Mouse (Mus musculus) embryonic facial prominence, embryonic 15.5 days (tissue): ENCODE measurements around the gene Slco3a1. TPM values are rescaled to one million over a fixed set of nuclear protein-coding genes. Genes with fewer than 3 reads are reported as not detected.

Source experiments
- ATAC-seq: fragments of 200-750 bp; cut with Nextera tagmentation; 2 replicates; pipeline ENCODE4 v1.8.0; 2017; ENCODE audit warnings: low read depth, moderate TSS enrichment; ENCODE audit not compliant: insufficient number of reproducible peaks, low FRiP score, low TSS enrichment
- H3K27ac ChIP-seq: fragments of 300-500 bp; sonication (generic); replicated peaks from 2 replicates; pipeline ENCODE4 v1.5.1; 2015; ENCODE audit warnings: mild to moderate bottlenecking, inconsistent platforms
- H3K27me3 ChIP-seq: fragments of 300-500 bp; sonication (generic); 2 replicates; pipeline ENCODE4 v1.6.1; 2015; ENCODE audit warnings: inconsistent platforms
- H3K36me3 ChIP-seq: fragments of 300-500 bp; sonication (generic); 2 replicates; pipeline ENCODE4 v1.6.1; 2015; ENCODE audit warnings: mild to moderate bottlenecking, inconsistent platforms
- H3K4me1 ChIP-seq: fragments of 300-500 bp; sonication (generic); 2 replicates; pipeline ENCODE4 v1.6.1; 2015; ENCODE audit warnings: inconsistent platforms
- H3K4me2 ChIP-seq: fragments of 300-500 bp; sonication (generic); replicated peaks from 2 replicates; pipeline ENCODE4 v1.6.1; 2015; ENCODE audit warnings: mild to moderate bottlenecking, inconsistent platforms
- H3K4me3 ChIP-seq: fragments of 300-500 bp; sonication (generic); replicated peaks from 2 replicates; pipeline ENCODE4 v1.5.1; 2015; ENCODE audit warnings: mild to moderate bottlenecking, inconsistent platforms
- H3K9ac ChIP-seq: fragments of 300-500 bp; sonication (generic); 2 replicates; pipeline ENCODE4 v1.6.1; 2015; ENCODE audit warnings: inconsistent platforms
- H3K9me3 ChIP-seq: fragments of 300-500 bp; sonication (generic); replicated peaks from 2 replicates; pipeline ENCODE4 v1.6.1; 2016; ENCODE audit warnings: inconsistent platforms
- WGBS: fragments of 180-500 bp; shearing (Covaris S2); methylation state at CpG from one replicate; pipeline ENCODE4 v1.1.7; 2015; 5-methylcytosine and 5-hydroxymethylcytosine counted together
- polyA plus RNA-seq: library from polyadenylated mRNA; unstranded; fragments of >200 nt; fragmentation: Nextera tagmentation; extraction: Ambion mirVana; gene quantifications from 2 replicates; pipeline ENCODE4 v1.2.1, GENCODE M21; 2015

Gene Slco3a1
- polyA plus RNA-seq, 1 experiment from 2014 or later: 20.5 TPM

GRCm38 (mm10) chr7:74458475-74459221, 95.9 kb downstream of the Slco3a1 start:
- Histone ChIP-seq H3K9me3 (no peaks in the 10 kb centered on the region), H3K9ac (no peak overlapping the region), H3K27me3 (no peaks in the 10 kb centered on the region), H3K36me3 (no peaks in the 10 kb centered on the region), H3K27ac (peak overlapping the region; percentile 34; the same call in 1 of the 2 replicates), H3K4me2 (no peak overlapping the region), H3K4me1 (peaks cover 15% of the 10 kb centered on the region), H3K4me3 (no peak overlapping the region)
- WGBS: 63% methylated on average over 8 of the region's 8 CpGs
- no peak for ATAC-seq

GRCm38 (mm10) chr7:74457347-74457975, 97.1 kb downstream of the Slco3a1 start:
- Histone ChIP-seq H3K27me3 (no peaks in the 10 kb centered on the region), H3K9me3 (no peaks in the 10 kb centered on the region), H3K4me3 (no peak overlapping the region), H3K27ac (no peak overlapping the region), H3K4me2 (no peak overlapping the region), H3K4me1 (peaks cover 15% of the 10 kb centered on the region), H3K36me3 (no peaks in the 10 kb centered on the region), H3K9ac (no peak overlapping the region)
- 77% methylated on average over 5 of the region's 5 CpGs for WGBS
- ATAC-seq: no peak

- no peaks in the 10 kb centered on the region for H3K27me3 ChIP-seq
- no peak overlapping the region for H3K9ac ChIP-seq
- no peak overlapping the region for H3K27ac ChIP-seq
- H3K4me3 ChIP-seq: no peak overlapping the region
- H3K4me1 ChIP-seq: peaks cover 15% of the 10 kb centered on the region
- H3K9me3 ChIP-seq: no peaks in the 10 kb centered on the region
- no peak overlapping the region for H3K4me2 ChIP-seq
- H3K36me3 ChIP-seq: no peaks in the 10 kb centered on the region
- WGBS: 67% methylated on average over 2 of the region's 2 CpGs
- no peak for ATAC-seq
These were observed 97.8 kb downstream of the Slco3a1 start for GRCm38 (mm10) chr7:74456781-74457180.

- peak; percentile 51; the same call in 1 of the 2 replicates for ATAC-seq
- Histone ChIP-seq H3K27ac (no peak overlapping the region), H3K4me3 (no peak overlapping the region), H3K27me3 (no peaks in the 10 kb centered on the region), H3K9ac (no peak overlapping the region), H3K4me1 (no peaks in the 10 kb centered on the region), H3K9me3 (no peaks in the 10 kb centered on the region), H3K4me2 (no peak overlapping the region), H3K36me3 (no peaks in the 10 kb centered on the region)
- WGBS: 67% methylated on average over 2 of the region's 2 CpGs
These were observed 103.5 kb downstream of the Slco3a1 start for GRCm38 (mm10) chr7:74451047-74451446.

- Histone ChIP-seq H3K4me3 (no peak overlapping the region), H3K27ac (no peak overlapping the region), H3K27me3 (no peaks in the 10 kb centered on the region), H3K4me1 (no peaks in the 10 kb centered on the region), H3K36me3 (no peaks in the 10 kb centered on the region), H3K9me3 (no peaks in the 10 kb centered on the region), H3K4me2 (no peak overlapping the region), H3K9ac (no peak overlapping the region)
- WGBS: 93% methylated on average over 1 of the region's 1 CpGs
- no peak for ATAC-seq
These were observed 104.8 kb downstream of the Slco3a1 start for GRCm38 (mm10) chr7:74449802-74450201.

- H3K36me3 ChIP-seq: no peaks in the 10 kb centered on the region
- 17% methylated on average over 2 of the region's 2 CpGs for WGBS
- H3K27ac ChIP-seq: no peak overlapping the region
- no peaks in the 10 kb centered on the region for H3K27me3 ChIP-seq
- no peak overlapping the region for H3K9ac ChIP-seq
- H3K4me1 ChIP-seq: no peaks in the 10 kb centered on the region
- no peak overlapping the region for H3K4me3 ChIP-seq
- no peak for ATAC-seq
- H3K9me3 ChIP-seq: no peaks in the 10 kb centered on the region
- H3K4me2 ChIP-seq: no peak overlapping the region
These were observed 106.8 kb downstream of the Slco3a1 start for GRCm38 (mm10) chr7:74447781-74448180.

GRCm38 (mm10) chr7:74445148-74445547, 109.4 kb downstream of the Slco3a1 start:
- Histone ChIP-seq H3K4me3 (no peak overlapping the region), H3K9ac (no peak overlapping the region), H3K9me3 (no peaks in the 10 kb centered on the region), H3K36me3 (no peaks in the 10 kb centered on the region), H3K27me3 (no peaks in the 10 kb centered on the region), H3K4me1 (no peaks in the 10 kb centered on the region), H3K27ac (no peak overlapping the region), H3K4me2 (no peak overlapping the region)
- ATAC-seq: no peak
- WGBS: 62% methylated on average over 5 of the region's 5 CpGs

GRCm38 (mm10) chr7:74442380-74442779, 112.2 kb downstream of the Slco3a1 start:
- WGBS: 59% methylated on average over 5 of the region's 5 CpGs
- ATAC-seq: no peak
- Histone ChIP-seq H3K36me3 (no peaks in the 10 kb centered on the region), H3K9me3 (no peaks in the 10 kb centered on the region), H3K4me2 (no peak overlapping the region), H3K9ac (no peak overlapping the region), H3K27me3 (no peaks in the 10 kb centered on the region), H3K27ac (no peak overlapping the region), H3K4me3 (no peak overlapping the region), H3K4me1 (no peaks in the 10 kb centered on the region)

GRCm38 (mm10) chr7:74437534-74437933, 117.0 kb downstream of the Slco3a1 start:
- no peak overlapping the region for H3K4me2 ChIP-seq
- H3K4me3 ChIP-seq: no peak overlapping the region
- no peaks in the 10 kb centered on the region for H3K36me3 ChIP-seq
- no peak overlapping the region for H3K9ac ChIP-seq
- H3K27ac ChIP-seq: no peak overlapping the region
- H3K9me3 ChIP-seq: no peaks in the 10 kb centered on the region
- peaks cover 9% of the 10 kb centered on the region for H3K4me1 ChIP-seq
- WGBS: 35% methylated on average over 1 of the region's 1 CpGs
- no peak for ATAC-seq
- H3K27me3 ChIP-seq: no peaks in the 10 kb centered on the region

GRCm38 (mm10) chr7:74436642-74437041, 117.9 kb downstream of the Slco3a1 start:
- Histone ChIP-seq H3K4me2 (no peak overlapping the region), H3K4me1 (peaks cover 10% of the 10 kb centered on the region), H3K36me3 (no peaks in the 10 kb centered on the region), H3K27ac (no peak overlapping the region), H3K27me3 (no peaks in the 10 kb centered on the region), H3K9ac (no peak overlapping the region), H3K9me3 (no peaks in the 10 kb centered on the region), H3K4me3 (no peak overlapping the region)
- WGBS: 82% methylated on average over 2 of the region's 2 CpGs
- no peak for ATAC-seq

- 52% methylated on average over 2 of the region's 2 CpGs for WGBS
- Histone ChIP-seq H3K4me2 (no peak overlapping the region), H3K4me1 (peaks cover 10% of the 10 kb centered on the region), H3K27me3 (no peaks in the 10 kb centered on the region), H3K4me3 (no peak overlapping the region), H3K27ac (no peak overlapping the region), H3K9me3 (no peaks in the 10 kb centered on the region), H3K36me3 (no peaks in the 10 kb centered on the region), H3K9ac (no peak overlapping the region)
- ATAC-seq: no peak
These were observed 121.6 kb downstream of the Slco3a1 start for GRCm38 (mm10) chr7:74432950-74433349.

GRCm38 (mm10) chr7:74429252-74429651, 125.3 kb downstream of the Slco3a1 start:
- Histone ChIP-seq H3K4me1 (peaks cover 10% of the 10 kb centered on the region), H3K4me2 (no peak overlapping the region), H3K9ac (no peak overlapping the region), H3K27me3 (no peaks in the 10 kb centered on the region), H3K36me3 (no peaks in the 10 kb centered on the region), H3K4me3 (no peak overlapping the region), H3K9me3 (no peaks in the 10 kb centered on the region), H3K27ac (no peak overlapping the region)
- ATAC-seq: no peak
- WGBS: 77% methylated on average over 3 of the region's 3 CpGs
